Mouse (Mus musculus) cerebellum, adult 11-12 months (tissue): Measurements from ENCODE around the gene Hist1h4n.
"Not testable (repeated sequence)": the region's sequence is repeated elsewhere in the genome, so short reads cannot be mapped to it uniquely, and the experiment has no call there.

Experiments
- DNase-seq: peaks from one replicate; pipeline ENCODE4 v3.0.0; 2022

Hist1h4n gene

GRCm38 (mm10) chr13:21831418-21832394 lies at the start of gene Hist1h4n:
Gene Hist1h4n, minus strand, starts transcription at chr13:21832196.
- DNase-seq = peak; percentile 24

GRCm38 (mm10) chr13:21880735-21881134 lies 48.7 kb upstream of the Hist1h4n start:
- DNase-seq = no peak

- not testable (repeated sequence) for DNase-seq
Observed at GRCm38 (mm10) chr13:21865503-21865902, 33.5 kb upstream of the Hist1h4n start.

GRCm38 (mm10) chr13:21861608-21862007 lies 29.6 kb upstream of the Hist1h4n start:
- DNase-seq = no peak

- DNase-seq = peak; percentile 44
Observed at GRCm38 (mm10) chr13:21855698-21856162, 23.7 kb upstream of the Hist1h4n start.

- DNase-seq = peak; percentile 84
Observed at GRCm38 (mm10) chr13:21855146-21855545, 23.1 kb upstream of the Hist1h4n start.

GRCm38 (mm10) chr13:21852215-21852945 lies 20.4 kb upstream of the Hist1h4n start:
- DNase-seq = no peak

- DNase-seq = not testable (repeated sequence)
Observed at GRCm38 (mm10) chr13:21850696-21851095, 18.7 kb upstream of the Hist1h4n start.

GRCm38 (mm10) chr13:21847883-21848282 lies 15.9 kb upstream of the Hist1h4n start:
- DNase-seq = no peak

- DNase-seq = not testable (repeated sequence)
Observed at GRCm38 (mm10) chr13:21846356-21846755, 14.4 kb upstream of the Hist1h4n start.

- not testable (repeated sequence) for DNase-seq
Observed at GRCm38 (mm10) chr13:21840508-21840907, 8.5 kb upstream of the Hist1h4n start.

GRCm38 (mm10) chr13:21833461-21833860 lies 1.5 kb upstream of the Hist1h4n start, which contains the start of the genes Hist1h2ap and Hist1h2br:
Gene Hist1h2ap, minus strand, starts transcription at chr13:21833507.
Gene Hist1h2br, plus strand, starts transcription at chr13:21833743.
- not testable (repeated sequence) for DNase-seq

GRCm38 (mm10) chr13:21830344-21830743 lies 1.7 kb downstream of the Hist1h4n start:
- DNase-seq = no peak

- no peak for DNase-seq
Observed at GRCm38 (mm10) chr13:21828511-21828910, 3.5 kb downstream of the Hist1h4n start.

GRCm38 (mm10) chr13:21820082-21820890 lies 11.7 kb downstream of the Hist1h4n start:
- not testable (repeated sequence) for DNase-seq

GRCm38 (mm10) chr13:21812092-21812491 lies 19.9 kb downstream of the Hist1h4n start:
- DNase-seq = not testable (repeated sequence)

- peak; percentile 30 for DNase-seq
Observed at GRCm38 (mm10) chr13:21811539-21811938, 20.5 kb downstream of the Hist1h4n start, which contains the start of gene Hist1h4m. Gene Hist1h4m, plus strand, starts transcription at chr13:21811746.

GRCm38 (mm10) chr13:21811074-21811473 lies 20.9 kb downstream of the Hist1h4n start:
- not testable (repeated sequence) for DNase-seq

GRCm38 (mm10) chr13:21810073-21810472 lies 21.9 kb downstream of the Hist1h4n start, which contains the start of the genes Hist1h2bq and Hist1h2ao:
Gene Hist1h2bq, minus strand, starts transcription at chr13:21810197.
Gene Hist1h2ao, plus strand, starts transcription at chr13:21810465.
- DNase-seq = not testable (repeated sequence)

- not testable (repeated sequence) for DNase-seq
Observed at GRCm38 (mm10) chr13:21803058-21803457, 28.9 kb downstream of the Hist1h4n start.

GRCm38 (mm10) chr13:21797163-21797562 lies 34.8 kb downstream of the Hist1h4n start:
- DNase-seq = not testable (repeated sequence)

GRCm38 (mm10) chr13:21795584-21795983 lies 36.4 kb downstream of the Hist1h4n start:
- no peak for DNase-seq
